Mouse (Mus musculus) olfactory bulb, adult 2 months (tissue): Measurements from ENCODE around the gene P2ry10b.

Experiments used
- CTCF ChIP-seq: fragments of 200-500 bp; IDR thresholded peaks from 2 replicates; pipeline ENCODE4 v1.5.1; 2012; ENCODE audit warnings: low read depth, mild to moderate bottlenecking, low read length, moderate library complexity; ENCODE audit not compliant: insufficient read depth
- POLR2A ChIP-seq: fragments of 200-500 bp; IDR thresholded peaks from 2 replicates; pipeline ENCODE4 v1.6.1; 2012; ENCODE audit warnings: mild to moderate bottlenecking, low read depth, low read length, moderate library complexity; ENCODE audit not compliant: insufficient read depth

- no peak for TF ChIP-seq POLR2A
- no peak for TF ChIP-seq CTCF
Measured at GRCm38 (mm10) chrX:107143930-107144329, 4.8 kb upstream of the P2ry10b start.
